Mouse (Mus musculus) brown adipose tissue, adult 24 weeks (tissue): ENCODE results near the gene Frmd4a. TPM values are rescaled to one million over a fixed set of nuclear protein-coding genes. Genes with fewer than 3 reads are reported as not detected.
"Not testable (repeated sequence)": the region's sequence is repeated elsewhere in the genome, so short reads cannot be mapped to it uniquely, and the experiment has no call there.

Source experiments
- H3K27ac ChIP-seq: fragments of 200-500 bp; replicated peaks from 2 replicates; pipeline ENCODE4 v1.5.1; 2012; ENCODE audit warnings: low read depth, mild to moderate bottlenecking, low read length
- H3K4me1 ChIP-seq: fragments of 200-500 bp; 2 replicates; pipeline ENCODE4 v1.6.1; 2012; ENCODE audit warnings: low read length, mixed read lengths; ENCODE audit not compliant: control insufficient read depth, insufficient read depth, insufficient read length
- H3K4me3 ChIP-seq: fragments of 200-500 bp; 2 replicates; pipeline ENCODE4 v1.5.1; 2012; ENCODE audit warnings: low read depth, mild to moderate bottlenecking, low read length, moderate library complexity; ENCODE audit not compliant: insufficient read depth
- polyA plus RNA-seq: library from polyadenylated mRNA; stranded (reverse); fragments of >200 nt; gene quantifications from 2 replicates; pipeline ENCODE4 v1.2.4, GENCODE M21; 2012; ENCODE audit not compliant: missing spikeins, insufficient read depth, insufficient read length

The Frmd4a gene
- polyA plus RNA-seq, 1 experiment: 2.3 TPM

DNA sequence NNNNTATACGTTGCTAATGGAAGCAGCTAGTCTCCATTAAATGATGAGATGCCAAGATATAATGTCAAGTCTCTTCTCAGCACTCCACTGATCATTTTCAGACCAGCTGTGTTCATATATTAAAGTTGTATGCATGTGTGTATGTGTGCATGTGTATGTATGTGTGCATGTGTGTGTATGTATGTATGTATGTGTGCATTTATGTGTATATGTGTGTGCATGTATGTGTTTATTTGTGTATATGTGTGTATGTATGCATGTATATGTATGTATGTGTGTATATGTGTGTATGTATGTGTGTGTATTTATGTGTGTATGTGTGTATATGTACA, 204.9 kb downstream of the Frmd4a start:
- H3K4me1 ChIP-seq: peaks cover 5% of the 10 kb centered on the region; the same call in 1 of the 2 replicates
- H3K27ac ChIP-seq: no peak overlapping the region
- no peak overlapping the region for H3K4me3 ChIP-seq

DNA sequence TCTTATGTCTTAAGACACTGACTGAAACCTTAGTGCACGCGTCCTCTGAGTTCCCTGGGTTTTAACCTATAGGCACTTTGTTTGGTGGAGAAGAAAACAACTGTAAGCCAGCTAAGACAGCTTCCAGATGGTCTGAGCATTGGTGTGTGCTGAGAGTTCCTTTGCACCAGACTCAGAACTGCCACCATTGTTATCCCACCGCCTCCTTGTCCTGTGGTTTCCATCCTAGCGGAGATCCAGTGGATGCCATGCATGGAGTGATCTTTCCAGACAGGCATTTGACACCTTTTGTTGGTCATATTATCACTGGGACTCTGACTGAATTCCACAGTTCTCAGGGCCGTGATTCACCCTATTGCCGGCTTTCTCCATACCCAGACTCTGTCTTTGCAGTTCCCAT, 205.8 kb downstream of the Frmd4a start:
- H3K4me3 ChIP-seq: no peak overlapping the region
- H3K4me1 ChIP-seq: peaks cover 5% of the 10 kb centered on the region; the same call in 1 of the 2 replicates
- no peak overlapping the region for H3K27ac ChIP-seq

DNA sequence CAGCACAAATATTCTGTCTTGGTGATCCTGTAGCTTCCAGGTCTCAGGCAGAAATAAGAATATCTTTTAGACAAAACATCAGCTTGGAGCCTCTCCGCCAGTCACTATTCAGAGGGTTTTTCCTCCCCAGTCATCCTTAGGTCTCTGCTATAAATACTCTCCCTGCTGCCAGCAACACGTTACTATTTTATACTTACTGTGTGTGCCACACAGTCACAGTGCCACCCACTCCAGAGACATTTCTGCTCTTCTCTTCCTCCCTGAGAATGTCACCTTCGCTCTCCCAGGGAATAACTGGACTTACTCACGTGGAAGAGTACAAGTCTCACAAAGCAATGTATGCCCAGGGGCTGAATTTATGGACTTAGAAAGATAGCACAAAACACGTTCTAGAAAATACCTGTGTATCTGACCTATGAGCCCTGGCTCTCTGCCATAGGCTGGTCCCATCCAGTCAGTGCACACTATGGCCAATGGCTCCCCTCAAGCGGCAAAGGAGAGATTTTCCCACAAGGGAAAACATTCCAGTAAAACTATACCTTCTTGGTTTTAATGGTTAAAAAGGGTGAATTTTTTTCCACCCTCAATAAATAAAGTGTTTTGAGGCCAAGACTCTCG, 209.5 kb downstream of the Frmd4a start:
- Histone ChIP-seq H3K27ac (no peak overlapping the region), H3K4me1 (peaks cover 5% of the 10 kb centered on the region; the same call in 1 of the 2 replicates)

DNA sequence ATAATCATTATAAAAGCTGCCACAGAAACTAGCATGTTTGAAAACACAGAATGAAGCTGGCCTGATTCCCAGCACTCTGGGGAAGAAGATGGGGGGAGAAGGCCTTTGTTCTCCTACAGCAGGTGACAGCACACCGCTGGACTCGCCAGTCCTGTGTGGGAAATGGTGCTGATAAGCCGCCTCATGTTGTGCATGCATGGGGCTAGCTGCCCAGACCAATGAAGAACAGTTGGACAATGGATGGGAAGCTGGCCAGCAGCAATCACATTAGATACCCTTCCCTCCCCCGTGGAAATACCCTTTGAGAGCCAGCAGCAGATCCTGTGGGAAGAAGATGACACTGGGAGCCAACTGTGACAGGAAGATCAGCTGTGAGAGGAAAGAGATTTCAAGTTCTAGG, 210.0 kb downstream of the Frmd4a start:
- Histone ChIP-seq H3K27ac (no peak overlapping the region), H3K4me1 (peaks cover 5% of the 10 kb centered on the region; the same call in 1 of the 2 replicates), H3K4me3 (no peak overlapping the region)

More for the DNA sequence above, 209.5 kb downstream of the Frmd4a start:
- no peak overlapping the region for H3K4me3 ChIP-seq

DNA sequence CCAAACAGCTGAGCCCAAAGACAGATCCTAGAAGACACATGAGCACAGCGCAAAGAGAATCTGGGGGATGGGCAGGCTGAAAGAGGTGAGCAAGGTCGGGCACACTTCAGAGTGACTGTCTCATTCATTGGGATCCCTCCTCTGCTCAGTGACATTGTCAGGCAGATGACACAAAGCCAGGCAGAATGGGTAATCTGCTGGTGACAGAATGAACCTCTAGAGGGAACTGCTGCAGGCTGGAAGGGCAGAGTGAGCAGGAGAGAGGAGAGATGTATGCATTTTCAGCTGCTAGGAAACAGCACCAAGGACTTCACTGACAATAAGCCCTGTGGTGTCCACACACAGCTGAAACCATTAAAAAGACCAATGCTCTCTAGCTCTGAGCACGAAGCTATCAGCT, 211.0 kb downstream of the Frmd4a start:
- H3K4me1 ChIP-seq: peaks cover 5% of the 10 kb centered on the region; the same call in 1 of the 2 replicates
- H3K27ac ChIP-seq: no peak overlapping the region
- H3K4me3 ChIP-seq: no peak overlapping the region

DNA sequence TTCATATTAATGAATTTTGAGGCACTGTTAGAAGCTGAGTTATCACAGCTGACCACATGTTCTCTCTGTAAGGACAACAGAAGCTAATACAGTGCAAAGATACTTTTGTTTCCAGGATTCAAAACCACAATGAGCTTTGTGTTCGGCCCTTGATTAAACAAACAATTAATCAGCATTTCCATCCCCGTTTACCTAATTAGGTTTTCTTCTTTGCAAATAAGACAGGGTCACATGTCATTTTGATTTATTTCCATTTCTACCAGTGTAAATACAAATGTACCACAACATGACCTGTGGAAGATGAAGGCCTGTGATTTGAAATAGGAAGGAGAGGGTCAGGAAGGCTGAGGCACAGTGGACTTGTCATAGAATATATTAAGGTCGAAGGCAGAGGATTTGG, 214.8 kb downstream of the Frmd4a start:
- Histone ChIP-seq H3K4me1 (no peaks in the 10 kb centered on the region), H3K27ac (no peak overlapping the region), H3K4me3 (no peak overlapping the region)

DNA sequence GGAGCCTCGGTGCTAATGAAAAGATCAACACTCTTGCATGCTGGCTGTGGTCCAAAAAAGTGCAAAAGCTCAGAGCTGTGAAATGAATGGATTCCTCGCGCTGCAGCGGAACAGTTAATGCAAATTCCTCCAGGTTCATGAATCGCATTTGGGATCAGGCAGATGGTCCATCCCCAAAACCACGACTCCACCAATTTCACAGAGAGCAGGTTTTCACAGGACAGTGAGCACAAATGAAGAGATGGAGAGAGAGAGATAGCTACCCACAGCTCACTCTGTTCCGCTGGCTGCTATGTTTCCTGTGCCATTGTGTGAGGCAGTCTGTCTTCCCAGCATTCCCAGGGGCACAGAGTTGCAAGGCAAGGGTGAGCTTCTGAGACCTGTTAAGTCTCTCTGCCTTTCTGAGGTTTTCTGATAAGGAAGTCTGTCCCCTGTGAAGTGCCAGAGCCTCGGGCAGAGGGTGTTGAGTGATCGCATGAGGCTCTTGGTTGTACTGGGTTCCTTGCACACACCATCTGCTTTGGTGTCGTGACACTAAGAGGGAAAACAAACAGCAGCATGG, 215.3 kb downstream of the Frmd4a start:
- H3K4me3 ChIP-seq: no peak overlapping the region
- no peaks in the 10 kb centered on the region for H3K4me1 ChIP-seq
- no peak overlapping the region for H3K27ac ChIP-seq

DNA sequence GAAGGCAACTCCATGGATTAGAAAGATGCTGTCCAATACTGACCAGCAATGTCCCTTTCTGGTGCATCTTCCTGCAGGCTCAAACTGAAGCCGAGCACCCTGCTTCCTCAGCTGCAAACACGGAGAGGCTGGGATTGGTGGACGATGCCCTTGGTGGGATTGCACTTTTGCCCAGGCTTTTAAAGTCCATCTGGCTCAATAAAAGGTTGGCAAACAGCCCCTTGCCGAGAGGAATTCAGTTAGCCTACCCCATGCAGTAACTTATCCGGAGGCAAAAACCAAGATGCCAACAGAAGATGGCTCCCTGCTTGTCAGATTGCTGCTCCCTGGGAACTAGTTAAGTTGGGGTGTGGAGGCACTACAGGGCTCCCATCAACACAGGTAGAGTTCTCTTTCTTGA, 220.2 kb downstream of the Frmd4a start:
- no peak overlapping the region for H3K27ac ChIP-seq
- no peak overlapping the region for H3K4me3 ChIP-seq
- no peaks in the 10 kb centered on the region for H3K4me1 ChIP-seq

DNA sequence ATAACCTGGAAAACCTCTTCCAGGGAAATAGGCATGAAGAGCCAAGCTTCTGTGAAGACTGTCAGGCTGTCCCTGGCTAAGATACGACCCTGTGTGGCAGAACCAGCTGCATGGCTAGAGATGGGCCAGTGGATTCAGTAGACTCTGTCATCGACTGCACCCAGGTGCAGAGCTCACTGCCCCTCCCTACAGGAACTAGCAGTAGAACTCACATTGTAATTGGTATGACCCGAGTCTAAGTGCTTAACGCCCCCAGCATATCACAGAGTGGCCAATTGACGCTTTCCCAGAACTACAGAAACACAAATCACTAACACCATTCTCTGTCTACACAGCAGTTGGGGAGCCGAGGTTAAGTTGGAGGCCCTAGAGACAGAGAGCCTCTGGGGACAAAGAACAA, 232.2 kb downstream of the Frmd4a start:
- no peak overlapping the region for H3K4me3 ChIP-seq
- H3K27ac ChIP-seq: no peak overlapping the region
- H3K4me1 ChIP-seq: no peaks in the 10 kb centered on the region; the same call in 1 of the 2 replicates

DNA sequence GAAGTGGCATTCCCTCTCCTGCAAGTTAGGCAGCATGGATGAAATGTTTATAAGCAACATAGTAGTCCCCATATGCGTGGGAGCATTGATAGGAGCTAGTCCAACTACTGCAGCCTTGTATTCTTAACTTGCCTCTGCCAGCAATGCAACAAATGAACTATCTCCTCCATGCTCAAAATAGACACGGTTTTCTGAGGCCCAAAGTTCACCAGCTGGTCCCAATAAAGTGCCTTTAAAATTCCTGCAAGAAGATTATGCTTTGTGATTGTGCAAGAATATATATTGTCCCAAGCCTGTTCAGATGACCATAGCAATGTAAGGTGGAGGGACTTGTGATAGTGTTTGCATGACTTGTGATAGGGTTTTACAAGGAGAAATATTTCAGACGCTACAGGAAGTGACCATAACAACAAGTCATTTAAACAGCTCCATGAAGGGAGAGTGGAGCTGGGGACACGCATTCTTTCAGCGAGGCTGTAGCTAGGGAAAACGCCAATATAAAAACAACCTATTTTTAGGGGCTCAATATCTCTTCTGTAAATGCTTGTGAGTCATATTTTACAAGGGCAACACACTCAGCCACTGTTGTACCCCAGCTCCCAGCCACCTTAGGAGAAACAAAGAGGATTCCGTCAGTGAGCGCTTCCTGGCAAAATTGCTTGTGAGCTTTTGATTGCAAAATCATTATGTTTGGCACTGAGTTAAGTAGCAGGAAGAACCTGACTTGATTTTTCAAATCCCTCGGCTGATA, 235.2 kb downstream of the Frmd4a start:
- H3K27ac ChIP-seq: no peak overlapping the region
- H3K4me1 ChIP-seq: no peaks in the 10 kb centered on the region; the same call in 1 of the 2 replicates
- no peak overlapping the region for H3K4me3 ChIP-seq

DNA sequence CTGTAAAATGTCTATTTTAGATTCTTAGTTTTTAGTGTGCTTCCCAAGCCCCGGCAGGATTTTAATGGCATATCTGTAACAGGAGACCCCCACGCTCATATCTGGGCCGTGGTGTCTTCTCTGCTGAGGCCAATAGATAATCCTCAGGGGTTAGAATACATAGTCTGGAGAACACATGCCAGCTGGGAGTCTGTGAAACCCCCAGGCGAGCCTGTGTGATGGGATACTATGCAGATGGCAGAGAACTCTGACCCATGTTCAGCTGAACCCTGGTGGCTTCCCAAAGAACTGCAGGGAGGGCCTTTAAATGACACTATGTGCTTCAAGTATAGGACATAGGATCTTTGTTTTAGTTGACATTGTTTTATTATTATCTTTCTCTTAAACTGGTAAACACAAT, 235.8 kb downstream of the Frmd4a start:
- Histone ChIP-seq H3K4me3 (no peak overlapping the region), H3K4me1 (no peaks in the 10 kb centered on the region; the same call in 1 of the 2 replicates), H3K27ac (no peak overlapping the region)

DNA sequence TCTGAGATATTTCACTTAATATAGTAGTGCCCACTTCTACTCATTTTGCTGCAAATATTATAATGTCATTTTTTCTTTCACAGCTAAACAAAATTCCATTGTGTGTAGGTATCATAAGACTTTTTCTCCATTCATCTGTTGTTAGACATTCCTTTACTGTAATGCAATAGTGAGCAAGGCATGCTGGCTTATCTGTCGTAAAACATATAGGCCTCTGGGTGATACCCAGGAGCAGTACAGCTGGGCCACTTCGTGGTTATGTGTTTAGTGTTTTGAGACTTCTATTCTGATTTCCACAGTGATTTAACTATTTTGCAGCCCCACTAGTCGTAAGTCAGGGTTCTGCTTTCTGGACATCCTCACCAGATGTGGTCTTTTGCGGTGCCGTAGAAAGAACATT, 236.6 kb downstream of the Frmd4a start:
- H3K4me3 ChIP-seq: no peak overlapping the region
- H3K4me1 ChIP-seq: no peaks in the 10 kb centered on the region; the same call in 1 of the 2 replicates
- no peak overlapping the region for H3K27ac ChIP-seq

DNA sequence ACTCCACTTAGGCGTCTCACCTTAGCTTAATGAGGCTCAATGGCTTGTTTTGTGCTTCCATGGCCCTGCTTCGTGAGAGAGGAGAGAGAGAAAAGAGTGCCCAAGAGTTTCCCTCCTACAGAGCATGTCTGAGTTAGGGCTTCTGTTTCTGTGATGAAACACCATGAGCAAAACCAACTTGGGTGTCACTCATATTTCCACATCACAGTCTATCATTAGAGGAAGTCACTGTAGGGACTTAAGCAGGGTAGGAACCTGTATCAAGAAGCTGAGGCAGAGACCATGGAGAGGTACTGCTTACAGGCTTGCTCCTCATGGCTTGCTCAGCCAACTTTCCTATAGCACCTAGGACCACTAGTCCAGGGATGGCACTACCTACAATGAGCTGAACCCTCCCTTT, 238.7 kb downstream of the Frmd4a start:
- no peak overlapping the region for H3K4me3 ChIP-seq
- no peak overlapping the region for H3K27ac ChIP-seq
- H3K4me1 ChIP-seq: no peaks in the 10 kb centered on the region; the same call in 1 of the 2 replicates

DNA sequence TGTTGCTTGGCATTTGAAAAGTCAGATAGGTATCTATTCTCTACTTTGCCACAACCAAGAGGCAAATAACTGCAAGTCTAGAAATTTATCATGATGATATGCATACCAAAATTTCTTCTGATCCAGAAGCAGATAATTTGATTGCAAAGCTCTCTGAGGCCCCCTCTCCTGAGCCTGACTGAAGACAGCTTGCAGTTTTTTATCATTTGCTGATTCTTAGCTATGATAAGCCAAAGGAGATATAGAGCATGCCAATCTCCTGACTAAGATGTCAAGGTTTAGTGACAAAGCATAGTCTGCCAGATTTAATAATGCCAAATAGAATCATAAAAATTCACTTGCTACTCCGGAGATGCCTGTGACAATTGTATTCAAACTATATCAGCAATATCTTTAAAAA, 240.1 kb downstream of the Frmd4a start:
- no peak overlapping the region for H3K27ac ChIP-seq
- no peaks in the 10 kb centered on the region; the same call in 1 of the 2 replicates for H3K4me1 ChIP-seq
- no peak overlapping the region for H3K4me3 ChIP-seq

DNA sequence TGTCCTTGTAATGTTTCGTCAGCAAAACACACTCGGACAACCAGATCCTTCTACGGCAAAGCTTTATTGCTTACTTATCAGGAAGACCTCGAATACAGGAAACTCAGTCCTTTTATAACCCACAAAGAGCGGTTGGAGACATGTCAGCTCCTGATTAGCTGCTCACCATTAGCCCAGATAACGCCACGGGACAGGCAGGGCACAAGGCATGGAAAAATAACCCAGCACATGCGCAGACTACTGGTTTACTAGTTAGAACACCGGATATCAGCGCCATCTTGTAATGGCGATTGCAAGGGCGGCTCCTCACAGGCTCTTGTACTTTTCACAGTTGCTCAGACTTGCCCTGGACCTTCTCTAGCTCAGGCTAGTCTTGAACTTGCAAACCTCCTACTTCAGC, 241.3 kb downstream of the Frmd4a start:
- H3K27ac ChIP-seq, H3K4me3 ChIP-seq, H3K4me1 ChIP-seq: not testable (repeated sequence)
